Mouse (Mus musculus) MEL (cell line): Measurements from ENCODE around the gene Fut2. TPM values are rescaled to one million over a fixed set of nuclear protein-coding genes. Genes with fewer than 3 reads are reported as not detected.

Experiments
- DNase-seq: peaks from one replicate; pipeline ENCODE4 v3.0.0; 2011; ENCODE audit warnings: low read depth, low spot score
- H3K27ac ChIP-seq: 2 replicates; pipeline ENCODE4 v1.5.1; 2012; ENCODE audit warnings: low read depth, mild to moderate bottlenecking, control low read depth, low read length, moderate library complexity; ENCODE audit not compliant: control insufficient read depth
- H3K27me3 ChIP-seq, 2 experiments: fragments of 150-350 bp in 1 of 2; sonication (generic) in 1 of 2; 2 replicates each; pipeline ENCODE4 v1.6.1; 2012; ENCODE audit warnings: low read length in 2 of 2, mild to moderate bottlenecking in 2 of 2, improper control_type of control experiment in 1 of 2, moderate library complexity in 1 of 2; ENCODE audit not compliant: insufficient read depth in 2 of 2, control insufficient read depth in 1 of 2
- H3K36me3 ChIP-seq, 2 experiments: 2 replicates each; pipeline ENCODE4 v1.6.1; 2012 to 2014; ENCODE audit warnings: low read length in 2 of 2, improper control_type of control experiment in 1 of 2, inconsistent platforms in 1 of 2, mild to moderate bottlenecking in 1 of 2; ENCODE audit not compliant: insufficient read depth in 2 of 2, control insufficient read depth in 1 of 2
- H3K4me1 ChIP-seq, 2 experiments: fragments of 150-350 bp in 1 of 2; sonication (generic) in 1 of 2; 2 replicates each; pipeline ENCODE4 v1.6.1; 2012; ENCODE audit warnings: low read length in 2 of 2, improper control_type of control experiment in 1 of 2, mild to moderate bottlenecking in 1 of 2; ENCODE audit not compliant: insufficient read depth in 2 of 2, control insufficient read depth in 1 of 2
- H3K4me3 ChIP-seq, 2 experiments: fragments of 150-350 bp in 1 of 2; sonication (generic) in 1 of 2; 2 replicates each; pipeline ENCODE4 v1.5.1; 2012; ENCODE audit warnings: low read depth in 2 of 2, low read length in 2 of 2, mild to moderate bottlenecking in 2 of 2, moderate library complexity in 2 of 2, control low read depth in 1 of 2, improper control_type of control experiment in 1 of 2; ENCODE audit not compliant: control insufficient read depth in 1 of 2, insufficient read depth in 1 of 2
- H3K79me2 ChIP-seq: 2 replicates; pipeline ENCODE4 v1.6.1; 2012; ENCODE audit warnings: mild to moderate bottlenecking, low read length, moderate library complexity; ENCODE audit not compliant: control insufficient read depth, poor library complexity, insufficient read depth
- H3K9ac ChIP-seq: 2 replicates; pipeline ENCODE4 v1.6.1; 2012; ENCODE audit warnings: low read depth, mild to moderate bottlenecking, control low read depth, low read length, moderate library complexity; ENCODE audit not compliant: control insufficient read depth, poor library complexity, severe bottlenecking
- H3K9me3 ChIP-seq: fragments of 150-350 bp; sonication (generic); replicated peaks from 2 replicates; pipeline ENCODE4 v1.6.1; 2012; ENCODE audit warnings: mild to moderate bottlenecking, low read length, improper control_type of control experiment, moderate library complexity; ENCODE audit not compliant: insufficient read depth
- BHLHE40 ChIP-seq: IDR thresholded peaks from 2 replicates; pipeline ENCODE4 v1.6.1; 2012; ENCODE audit warnings: low read depth, mild to moderate bottlenecking, inconsistent platforms, low read length, improper control_type of control experiment, borderline replicate concordance
- CHD2 ChIP-seq: IDR thresholded peaks from 2 replicates; pipeline ENCODE4 v1.6.1; 2011; ENCODE audit warnings: low read length, improper control_type of control experiment
- EP300 ChIP-seq, 2 experiments: IDR thresholded peaks; 2 replicates each; pipeline ENCODE4 v1.6.1; 2011; ENCODE audit warnings: improper control_type of control experiment in 2 of 2, low read length in 2 of 2, low read depth in 1 of 2, mild to moderate bottlenecking in 1 of 2
- GATA1 ChIP-seq: IDR thresholded peaks from 2 replicates; pipeline ENCODE4 v1.6.1; 2011; ENCODE audit warnings: low read depth, low read length, improper control_type of control experiment
- HCFC1 ChIP-seq: IDR thresholded peaks from 2 replicates; pipeline ENCODE4 v1.6.1; 2012; ENCODE audit warnings: low read depth, mild to moderate bottlenecking, inconsistent platforms, low read length, improper control_type of control experiment, moderate library complexity
- JUND ChIP-seq: IDR thresholded peaks from 2 replicates; pipeline ENCODE4 v1.6.1; 2011; ENCODE audit warnings: low read depth, mild to moderate bottlenecking, improper control_type of control experiment, low read length
- KAT2A ChIP-seq: conservative IDR thresholded peaks from 2 replicates; pipeline ENCODE4 v1.6.1; 2012; ENCODE audit warnings: low read depth, low read length, improper control_type of control experiment, inconsistent platforms
- MAX ChIP-seq: IDR thresholded peaks from 2 replicates; pipeline ENCODE4 v1.6.1; 2011; ENCODE audit warnings: low read length, improper control_type of control experiment
- MAZ ChIP-seq: IDR thresholded peaks from 2 replicates; pipeline ENCODE4 v1.6.1; 2012; ENCODE audit warnings: low read depth, mild to moderate bottlenecking, inconsistent platforms, low read length, improper control_type of control experiment
- MEF2A ChIP-seq: IDR thresholded peaks from 2 replicates; pipeline ENCODE4 v1.6.1; 2014; ENCODE audit warnings: low read depth, mild to moderate bottlenecking, inconsistent platforms, low read length, improper control_type of control experiment; ENCODE audit not compliant: poor library complexity, insufficient replicate concordance, severe bottlenecking; ENCODE audit errors: extremely low read depth
- MXI1 ChIP-seq: IDR thresholded peaks from 2 replicates; pipeline ENCODE4 v1.6.1; 2011; ENCODE audit warnings: mild to moderate bottlenecking, low read depth, low read length, improper control_type of control experiment
- MYB ChIP-seq: IDR thresholded peaks from 2 replicates; pipeline ENCODE4 v1.6.1; 2011; ENCODE audit warnings: mild to moderate bottlenecking, low read depth, low read length, improper control_type of control experiment
- MYC ChIP-seq: IDR thresholded peaks from 2 replicates; pipeline ENCODE4 v1.6.1; 2011; ENCODE audit warnings: low read depth, mild to moderate bottlenecking, low read length, improper control_type of control experiment, moderate library complexity
- NELFE ChIP-seq: IDR thresholded peaks from 2 replicates; pipeline ENCODE4 v1.6.1; 2011; ENCODE audit warnings: low read depth, low read length, improper control_type of control experiment
- NRF1 ChIP-seq: IDR thresholded peaks from 2 replicates; pipeline ENCODE4 v1.6.1; 2014; ENCODE audit warnings: low read depth, mild to moderate bottlenecking, inconsistent platforms, low read length, improper control_type of control experiment, moderate library complexity; ENCODE audit not compliant: poor library complexity, insufficient read depth, severe bottlenecking
- POLR2A ChIP-seq, 2 experiments: IDR thresholded peaks; 2 replicates each; pipeline ENCODE4 v1.6.1; 2011 to 2012; ENCODE audit warnings: low read length in 2 of 2, mild to moderate bottlenecking in 2 of 2, control low read depth in 1 of 2, improper control_type of control experiment in 1 of 2, low read depth in 1 of 2, moderate library complexity in 1 of 2; ENCODE audit not compliant: control insufficient read depth in 1 of 2, insufficient read depth in 1 of 2, poor library complexity in 1 of 2
- POLR2AphosphoS2 ChIP-seq: IDR thresholded peaks from 2 replicates; pipeline ENCODE4 v1.6.1; 2011; ENCODE audit warnings: low read length, improper control_type of control experiment
- RAD21 ChIP-seq: IDR thresholded peaks from 2 replicates; pipeline ENCODE4 v1.6.1; 2011; ENCODE audit warnings: mild to moderate bottlenecking, low read depth, low read length, improper control_type of control experiment
- RCOR1 ChIP-seq: IDR thresholded peaks from 2 replicates; pipeline ENCODE4 v1.6.1; 2012; ENCODE audit warnings: low read depth, mild to moderate bottlenecking, inconsistent platforms, low read length, improper control_type of control experiment
- SMC3 ChIP-seq: IDR thresholded peaks from 2 replicates; pipeline ENCODE4 v1.6.1; 2011; ENCODE audit warnings: low read depth, low read length, improper control_type of control experiment
- TBP ChIP-seq: IDR thresholded peaks from 2 replicates; pipeline ENCODE4 v1.8.0; 2011; ENCODE audit warnings: low read depth, low read length, improper control_type of control experiment
- ZC3H11A ChIP-seq: IDR thresholded peaks from 2 replicates; pipeline ENCODE4 v1.6.1; 2012; ENCODE audit warnings: low read depth, mild to moderate bottlenecking, inconsistent platforms, low read length, improper control_type of control experiment
- ZKSCAN1 ChIP-seq: IDR thresholded peaks from 2 replicates; pipeline ENCODE4 v1.6.1; 2012; ENCODE audit warnings: low read depth, mild to moderate bottlenecking, inconsistent platforms, low read length, improper control_type of control experiment, moderate library complexity
- ZMIZ1 ChIP-seq: IDR thresholded peaks from 2 replicates; pipeline ENCODE4 v1.6.1; 2012; ENCODE audit warnings: low read depth, mild to moderate bottlenecking, inconsistent platforms, low read length, improper control_type of control experiment, moderate library complexity
- ZNF384 ChIP-seq: IDR thresholded peaks from 2 replicates; pipeline ENCODE4 v1.6.1; 2012; ENCODE audit warnings: low read depth, mild to moderate bottlenecking, inconsistent platforms, low read length, improper control_type of control experiment
- polyA plus RNA-seq, 2 experiments: library from polyadenylated mRNA; stranded (reverse) in 1 of 2; unstranded in 1 of 2; fragments of >175 nt in 1 of 2; fragments of >200 nt in 1 of 2; gene quantifications; 2 replicates each; pipeline versions ENCODE4 v1.2.1 to v1.2.4; 2012; ENCODE audit warnings: low replicate concordance in 2 of 2, low read depth in 1 of 2; ENCODE audit not compliant: insufficient read length in 2 of 2, insufficient read depth in 1 of 2, missing spikeins in 1 of 2
- total RNA-seq: library from RNA; depleted of rRNA; stranded (reverse); fragments of 300-350 nt; gene quantifications from 2 replicates; pipeline ENCODE4 v1.2.3, GENCODE M21; 2012

Fut2 gene
- total and polyA plus RNA-seq, 3 experiments, result not detected

DNA sequence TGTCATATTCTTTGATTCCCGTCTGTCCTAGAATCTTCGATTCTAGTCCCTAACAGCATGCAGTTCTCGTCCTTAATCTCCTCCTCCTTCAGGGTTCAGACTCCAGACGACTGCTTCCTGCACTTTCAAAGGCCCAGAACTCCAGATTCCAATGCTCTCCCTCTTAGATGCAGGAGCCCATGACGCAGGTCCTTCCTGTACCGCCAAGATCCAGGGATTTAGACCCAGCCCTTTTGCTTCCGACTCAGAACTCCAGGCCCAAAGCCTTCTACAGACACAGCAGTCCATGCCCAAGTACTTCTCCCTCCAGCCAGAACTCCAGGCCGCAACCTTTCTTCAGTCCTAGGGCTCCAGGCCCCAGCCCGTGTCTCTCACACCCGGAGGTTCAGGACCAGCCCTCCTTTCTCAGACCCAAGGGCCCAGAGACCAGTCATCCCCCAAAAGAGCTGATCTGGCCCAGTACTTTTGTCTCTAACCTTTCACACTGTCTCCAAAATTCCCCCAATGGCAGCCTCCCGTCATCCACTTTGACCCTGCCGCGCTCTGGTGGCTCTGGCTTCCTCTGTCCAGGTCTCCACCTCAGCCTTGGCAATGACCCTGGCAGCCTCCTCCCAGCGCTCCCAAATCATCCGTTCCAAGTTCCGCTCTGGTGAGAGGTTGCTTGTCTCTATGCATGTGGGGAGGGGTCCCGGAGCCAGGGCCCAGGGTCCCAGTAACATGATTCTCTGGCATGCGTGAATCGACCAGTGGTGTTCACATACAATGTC lies 25.8 kb downstream of the Fut2 start:
- no peak overlapping the region for H3K9ac ChIP-seq
- H3K79me2 ChIP-seq, result no peaks in the 10 kb centered on the region
- peaks cover 0 to 1% of the 10 kb centered on the region in 2 experiments; a peak in 1 of 4 replicates for H3K27me3 ChIP-seq
- TF ChIP-seq NELFE (no peak), EP300 (IDR thresholded peaks at IDR 0.05; ENCODE audit: low read depth in 1 of 2, low read length in 2 of 2) (no peak), POLR2AphosphoS2 (no peak), CHD2 (no peak), MYC (no peak), MAZ (no peak), ZKSCAN1 (no peak), KAT2A (no peak), SMC3 (no peak), POLR2A (IDR thresholded peaks at IDR 0.05; ENCODE audit: control insufficient read depth in 1 of 2, insufficient read depth in 1 of 2, low read depth in 1 of 2, low read length in 2 of 2, poor library complexity in 1 of 2) (no peak), TBP (no peak), ZC3H11A (no peak), ZMIZ1 (no peak), RCOR1 (no peak), MXI1 (no peak), MYB (no peak), MAX (no peak), ZNF384 (no peak), MEF2A (no peak), NRF1 (no peak)
- H3K4me3 ChIP-seq, result no peak overlapping the region
- DNase-seq, result no peak
- peaks cover 0 to 4% of the 10 kb centered on the region in 2 experiments; a peak in 1 of 4 replicates for H3K36me3 ChIP-seq
- no peak overlapping the region for H3K27ac ChIP-seq
- H3K9me3 ChIP-seq, result no peaks in the 10 kb centered on the region
- H3K4me1 ChIP-seq, result peaks cover 0 to 4% of the 10 kb centered on the region in 2 experiments; a peak in 1 of 4 replicates

GRCm38 (mm10) chr7:45639561-45640027 lies 26.6 kb downstream of the Fut2 start, which contains the start of gene Mamstr:
TSS of gene Mamstr (plus strand) at chr7:45639977.
- peaks cover 0 to 10% of the 10 kb centered on the region in 2 experiments; a peak in 2 of 4 replicates for H3K4me1 ChIP-seq
- H3K79me2 ChIP-seq, result no peaks in the 10 kb centered on the region
- H3K4me3 ChIP-seq, result no peak within 1 kb of the TSS
- DNase-seq, result no peak
- H3K27ac ChIP-seq, result no peak within 1 kb of the TSS
- peaks cover 0 to under 1% of the 10 kb centered on the region in 2 experiments; a peak in 1 of 4 replicates for H3K27me3 ChIP-seq
- peaks cover 0 to 4% of the 10 kb centered on the region in 2 experiments; a peak in 1 of 4 replicates for H3K36me3 ChIP-seq
- TF ChIP-seq HCFC1, result no peak
- TF ChIP-seq MAZ, result no peak
- no peak for TF ChIP-seq RCOR1
- no peak for TF ChIP-seq MAX
- TF ChIP-seq EP300 (IDR thresholded peaks at IDR 0.05; ENCODE audit: low read depth in 1 of 2, low read length in 2 of 2), result no peak
- no peak for TF ChIP-seq JUND
- TF ChIP-seq POLR2A (IDR thresholded peaks at IDR 0.05; ENCODE audit: control insufficient read depth in 1 of 2, insufficient read depth in 1 of 2, low read depth in 1 of 2, low read length in 2 of 2, poor library complexity in 1 of 2), result no peak
- no peak for TF ChIP-seq ZC3H11A
- no peak for TF ChIP-seq ZKSCAN1
- TF ChIP-seq ZMIZ1, result no peak
- no peak for TF ChIP-seq GATA1
- no peak for TF ChIP-seq BHLHE40
- no peak for TF ChIP-seq MYC
- no peak for TF ChIP-seq RAD21
- no peak for TF ChIP-seq ZNF384
- no peak for TF ChIP-seq NRF1
- no peak within 1 kb of the TSS for H3K9ac ChIP-seq
- H3K9me3 ChIP-seq, result no peaks in the 10 kb centered on the region
